Mouse (Mus musculus) spleen, adult 18-20 months (tissue): ENCODE measurements around the gene Nek2.
A peak's percentile ranks its signal among the peaks of the same experiment; 100 is the strongest.

Experiments used
- DNase-seq, 2 experiments: peaks; one replicate each; pipeline ENCODE4 v3.0.0; 2022; ENCODE audit warnings: mixed read lengths in 2 of 2

The Nek2 gene

DNA sequence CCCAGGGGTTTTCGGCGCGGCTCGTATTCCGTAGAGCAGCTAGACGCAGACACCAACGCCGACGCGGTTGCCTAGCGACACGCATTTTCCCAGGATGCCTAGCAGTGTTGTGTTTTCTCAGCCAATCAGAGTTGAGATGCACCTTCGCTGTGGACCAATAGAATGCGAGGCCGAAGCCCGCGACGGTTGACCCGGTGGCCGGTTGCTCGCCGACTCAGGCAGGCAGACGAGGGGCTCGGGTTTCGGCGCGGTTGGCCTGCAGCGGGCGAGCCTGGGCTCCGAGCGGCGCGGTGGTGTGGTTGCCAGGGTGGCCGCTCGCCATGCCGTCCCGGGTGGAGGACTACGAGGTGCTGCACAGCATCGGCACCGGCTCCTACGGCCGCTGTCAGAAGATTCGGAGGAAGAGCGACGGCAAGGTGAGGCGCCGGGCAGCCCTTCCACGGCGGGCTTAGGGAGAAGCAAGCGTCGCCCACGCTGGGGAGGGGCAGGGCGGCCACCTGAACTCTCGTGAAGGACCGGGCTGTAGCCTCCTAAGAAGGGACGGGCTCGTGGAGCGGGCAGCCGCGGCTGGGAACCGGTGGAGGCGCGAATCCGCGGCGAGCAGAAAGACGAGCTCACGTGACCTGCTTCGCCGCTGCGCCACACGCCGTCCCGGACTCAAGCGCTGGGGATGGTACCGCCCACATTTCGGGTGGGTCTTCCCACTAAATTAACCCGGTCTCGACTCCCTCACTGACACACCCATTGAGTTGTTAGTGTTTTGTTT is at the start of gene Nek2:
Gene Nek2, plus strand, starts transcription at position 119 of the 766 bp plus-strand sequence.
- DNase-seq = peak; percentile 82 to 90

DNA sequence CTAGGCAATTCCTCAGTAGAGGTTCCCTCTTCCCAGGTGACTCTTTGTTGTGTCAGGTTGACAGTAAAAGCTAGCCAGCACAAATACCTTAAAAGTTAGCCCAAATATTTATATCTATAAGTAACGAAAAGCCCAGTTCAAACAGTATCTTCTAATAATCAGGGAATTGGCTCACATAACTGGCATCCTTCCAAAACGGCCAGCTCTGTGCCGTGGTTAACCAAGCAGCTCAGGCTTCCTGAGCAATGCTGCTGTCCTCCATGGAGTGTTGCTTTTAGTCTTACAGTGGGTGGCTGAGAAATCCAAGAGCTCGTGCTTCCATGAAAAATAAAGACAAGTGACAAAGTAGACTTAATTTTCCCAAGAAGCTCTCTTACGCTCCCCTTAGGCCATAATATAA is 47.1 kb upstream of the Nek2 start:
- no peak for DNase-seq

DNA sequence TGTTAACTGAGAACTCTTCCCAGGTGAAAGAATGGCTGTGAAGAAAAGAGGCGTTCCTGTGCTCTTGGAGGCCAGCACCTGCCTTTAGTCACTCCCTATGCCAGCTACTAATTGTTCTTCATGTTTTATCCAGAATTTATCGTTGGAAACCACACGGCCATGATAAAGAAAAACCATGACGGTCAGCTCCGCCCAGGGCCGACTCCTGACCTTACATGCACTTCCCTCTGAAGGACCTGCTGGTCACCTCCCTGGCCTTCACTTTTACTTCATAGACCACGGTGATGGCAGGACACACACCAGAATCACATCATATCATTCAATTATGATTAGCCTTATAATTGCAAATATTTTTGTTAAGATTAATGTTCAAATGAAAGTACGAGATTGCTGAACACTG is 46.1 kb upstream of the Nek2 start:
- no peak for DNase-seq

DNA sequence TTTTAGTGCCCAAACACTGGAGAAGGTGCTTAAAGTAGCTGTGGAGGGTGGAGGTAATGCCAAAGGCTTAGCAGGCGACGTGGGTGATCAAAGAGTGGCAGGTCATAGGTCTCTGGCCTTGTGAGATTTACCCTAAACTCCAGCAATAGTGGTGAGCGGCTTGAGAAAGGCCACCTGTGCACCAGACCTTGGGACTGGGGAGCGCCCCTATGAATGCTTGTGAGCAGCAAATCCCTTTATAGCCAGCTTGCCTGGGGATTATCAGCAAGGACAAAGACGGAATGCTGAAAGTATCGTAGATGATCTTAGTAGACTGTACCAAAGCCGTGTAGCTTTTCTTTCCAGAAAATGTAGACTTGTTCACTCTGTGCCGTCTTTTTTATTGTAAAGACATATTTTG is 43.7 kb upstream of the Nek2 start:
- DNase-seq = no peak

DNA sequence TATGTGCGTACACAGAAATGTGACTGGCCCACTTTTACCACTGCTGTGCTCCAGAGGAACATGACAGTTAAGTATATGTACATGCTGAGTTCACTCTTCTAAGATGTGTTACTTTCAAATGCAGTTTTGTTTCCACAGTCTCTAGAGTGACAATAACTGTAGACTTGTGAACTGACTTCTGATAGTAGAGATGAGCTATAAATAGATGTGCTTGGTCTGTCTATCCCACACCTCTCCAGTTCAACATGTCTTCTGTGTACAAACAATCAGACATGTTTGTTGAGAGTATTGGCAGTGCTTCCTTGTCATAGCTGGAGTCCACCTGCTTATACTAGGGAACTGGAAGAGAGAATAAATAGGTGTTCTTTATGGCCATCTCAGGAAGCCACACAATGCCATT is 40.8 kb upstream of the Nek2 start:
- DNase-seq = no peak

DNA sequence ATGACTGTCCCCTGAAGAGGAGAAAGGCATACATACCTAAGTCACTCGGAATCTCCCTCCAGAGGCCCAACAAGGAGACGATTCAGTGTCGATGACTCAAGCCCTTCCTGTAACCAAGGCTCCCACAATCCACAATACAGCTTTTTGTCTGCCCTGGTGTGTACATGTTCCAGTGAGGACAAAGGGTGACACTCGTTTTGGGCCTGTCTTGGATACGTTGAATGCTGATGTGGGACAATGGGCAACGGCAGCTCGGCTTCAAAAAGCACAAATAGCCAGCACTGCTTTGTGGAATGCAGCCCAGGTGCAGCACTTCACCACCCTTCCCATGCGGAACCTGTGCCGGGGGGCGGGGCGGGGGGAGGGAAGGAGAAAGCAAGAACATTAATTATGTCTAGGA is 36.1 kb upstream of the Nek2 start:
- no peak for DNase-seq

DNA sequence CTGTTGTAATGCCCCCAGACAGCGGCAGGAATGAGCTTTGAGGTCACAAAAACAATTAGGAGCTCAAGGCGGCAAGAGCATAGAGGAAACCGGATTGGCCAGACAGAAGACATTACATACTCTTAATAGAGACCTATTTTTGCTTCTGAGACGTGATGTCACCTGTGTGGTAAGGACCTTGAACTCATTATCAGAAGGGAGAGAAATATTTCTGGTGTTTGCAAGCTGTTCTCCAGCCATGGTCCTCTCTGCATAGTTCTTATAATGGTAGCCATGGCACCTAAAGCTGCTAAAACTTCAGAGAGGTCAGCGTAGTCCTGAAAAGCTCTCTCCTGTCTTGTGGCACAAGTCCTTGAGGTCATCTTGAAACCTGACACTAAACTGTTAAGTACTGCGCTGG is 35.0 kb upstream of the Nek2 start:
- DNase-seq = no peak

DNA sequence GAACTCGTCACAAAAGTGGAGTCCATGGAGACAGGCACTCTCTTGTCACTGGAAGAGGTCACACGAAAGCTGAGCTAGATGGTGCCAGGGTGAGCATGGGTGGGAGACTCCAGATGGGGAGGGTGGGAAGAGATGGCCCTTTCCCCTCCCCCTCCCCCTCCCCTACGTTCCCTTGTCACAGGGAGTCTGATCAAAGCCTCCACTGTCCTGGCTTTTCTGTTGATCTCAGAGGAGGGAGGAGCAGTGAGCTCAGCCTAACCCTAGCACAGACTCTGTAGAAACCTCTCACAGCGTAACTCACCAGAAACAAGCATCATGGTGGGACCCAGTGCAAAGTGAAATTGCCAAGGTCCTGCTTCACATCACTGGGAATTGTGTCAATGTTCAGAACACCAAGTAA is 33.9 kb upstream of the Nek2 start:
- DNase-seq = no peak

DNA sequence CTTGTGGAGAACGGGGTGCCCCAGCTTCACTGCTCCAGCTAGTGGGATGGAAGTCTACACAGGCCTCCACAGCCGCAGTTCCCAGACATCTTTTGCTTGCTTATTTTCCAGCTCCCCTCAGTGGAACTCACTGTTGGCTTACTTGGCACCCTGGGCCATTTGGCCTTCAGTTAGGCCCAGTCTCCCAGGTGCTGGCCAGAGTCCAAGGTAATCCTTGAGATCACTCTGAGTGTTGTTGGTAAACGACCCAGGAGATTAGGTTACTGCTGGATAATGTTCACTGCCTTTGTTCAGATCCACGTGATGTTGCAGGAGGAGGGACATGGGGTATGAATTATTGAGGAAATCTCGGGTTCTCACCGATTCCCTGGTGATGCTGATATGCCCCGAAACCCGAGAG is 28.3 kb upstream of the Nek2 start:
- DNase-seq = no peak

DNA sequence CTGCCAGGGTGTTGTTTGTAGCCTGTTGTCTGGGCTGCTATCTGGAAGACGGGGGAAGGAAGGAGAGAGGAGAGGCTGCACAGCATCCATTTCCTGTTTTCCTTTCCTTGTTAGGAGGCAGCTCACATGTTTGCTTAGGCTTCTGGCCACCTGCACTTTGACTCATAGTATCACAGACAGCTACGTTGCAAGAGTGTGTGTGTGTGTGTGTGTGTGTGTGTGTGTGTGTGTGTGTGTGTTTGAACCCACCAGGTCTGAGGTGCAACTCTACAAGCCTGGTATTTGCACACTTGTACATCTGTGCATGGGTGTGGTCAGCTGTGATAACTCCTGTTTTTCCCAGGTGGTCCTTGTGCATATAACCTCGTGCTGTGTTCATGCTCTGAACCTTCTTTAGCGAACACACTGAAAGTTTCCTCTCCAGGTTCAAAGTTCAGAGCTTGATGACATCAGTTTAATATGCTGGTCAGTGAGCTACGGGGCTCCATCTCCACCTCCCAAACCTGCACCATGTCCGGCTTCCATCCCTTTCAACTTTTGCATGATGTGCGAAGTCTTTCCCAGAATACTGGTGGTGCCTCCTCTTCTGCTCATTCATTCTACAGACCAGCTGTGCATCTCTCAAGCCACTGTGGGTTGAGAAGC is 27.2 kb upstream of the Nek2 start:
- no peak for DNase-seq

DNA sequence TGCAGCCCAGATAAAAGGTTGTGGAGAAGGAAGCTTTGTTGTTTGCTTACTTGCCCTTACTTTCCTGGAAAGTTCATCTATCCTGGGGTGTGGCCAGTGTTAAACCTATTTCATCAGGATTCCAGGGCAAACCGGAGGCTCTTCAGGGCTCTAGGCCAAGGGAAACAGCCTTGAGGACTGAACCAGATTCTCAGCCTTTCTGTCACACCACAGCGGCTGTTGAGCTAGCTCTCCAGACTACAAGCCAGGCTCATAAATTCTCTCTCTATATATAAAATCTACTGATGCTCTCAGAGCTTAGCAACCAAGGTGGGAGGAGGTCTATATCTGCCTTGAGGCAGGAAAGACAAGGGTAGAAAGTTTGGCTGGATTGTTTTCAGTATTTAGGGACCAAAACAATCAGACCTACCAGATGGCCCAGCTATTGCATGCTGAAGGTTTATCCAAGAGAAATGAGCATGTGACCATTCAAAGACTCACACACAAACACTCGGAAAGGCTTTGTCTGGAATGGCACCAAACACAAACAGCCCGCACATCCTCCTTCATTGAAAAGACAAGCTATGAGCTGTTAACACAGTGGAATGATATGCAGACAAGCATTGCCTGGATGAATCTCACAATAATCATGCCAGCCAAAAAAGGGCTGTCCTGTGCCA is 24.9 kb upstream of the Nek2 start:
- no peak for DNase-seq

DNA sequence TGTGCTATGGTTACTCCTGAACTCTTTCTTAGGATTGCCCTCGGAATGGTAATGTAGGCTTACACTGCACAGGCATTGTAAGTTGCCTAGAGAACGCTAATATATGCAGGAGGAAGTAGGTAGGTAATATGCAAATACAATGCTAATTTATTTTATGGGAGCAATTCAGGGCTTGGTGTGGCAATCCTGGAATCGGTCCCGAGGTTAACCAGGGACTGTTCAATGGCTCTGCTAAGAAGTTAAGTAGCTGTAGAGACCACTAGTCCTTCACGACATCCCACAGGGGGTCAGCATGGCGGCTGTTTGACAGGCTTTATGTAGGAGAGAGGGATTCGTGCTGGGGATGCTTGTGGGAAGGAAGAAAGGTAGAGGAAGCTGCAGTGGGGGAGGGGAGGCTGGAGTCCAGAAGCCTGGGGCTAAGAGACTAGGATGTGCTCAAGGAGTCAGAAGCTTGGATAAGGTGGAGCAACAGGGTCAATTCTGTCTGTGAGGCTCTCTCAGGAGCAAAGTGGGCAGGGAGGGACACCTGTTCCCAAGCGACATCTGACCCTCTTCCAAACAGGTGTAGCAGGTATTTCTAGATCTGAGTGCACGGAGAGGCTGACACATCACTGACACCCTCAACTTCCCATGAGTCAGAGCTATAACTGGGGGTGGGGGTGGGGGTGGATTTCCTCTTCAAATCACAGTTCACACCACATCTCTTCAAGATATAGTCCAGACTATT is 19.0 kb upstream of the Nek2 start:
- no peak for DNase-seq

DNA sequence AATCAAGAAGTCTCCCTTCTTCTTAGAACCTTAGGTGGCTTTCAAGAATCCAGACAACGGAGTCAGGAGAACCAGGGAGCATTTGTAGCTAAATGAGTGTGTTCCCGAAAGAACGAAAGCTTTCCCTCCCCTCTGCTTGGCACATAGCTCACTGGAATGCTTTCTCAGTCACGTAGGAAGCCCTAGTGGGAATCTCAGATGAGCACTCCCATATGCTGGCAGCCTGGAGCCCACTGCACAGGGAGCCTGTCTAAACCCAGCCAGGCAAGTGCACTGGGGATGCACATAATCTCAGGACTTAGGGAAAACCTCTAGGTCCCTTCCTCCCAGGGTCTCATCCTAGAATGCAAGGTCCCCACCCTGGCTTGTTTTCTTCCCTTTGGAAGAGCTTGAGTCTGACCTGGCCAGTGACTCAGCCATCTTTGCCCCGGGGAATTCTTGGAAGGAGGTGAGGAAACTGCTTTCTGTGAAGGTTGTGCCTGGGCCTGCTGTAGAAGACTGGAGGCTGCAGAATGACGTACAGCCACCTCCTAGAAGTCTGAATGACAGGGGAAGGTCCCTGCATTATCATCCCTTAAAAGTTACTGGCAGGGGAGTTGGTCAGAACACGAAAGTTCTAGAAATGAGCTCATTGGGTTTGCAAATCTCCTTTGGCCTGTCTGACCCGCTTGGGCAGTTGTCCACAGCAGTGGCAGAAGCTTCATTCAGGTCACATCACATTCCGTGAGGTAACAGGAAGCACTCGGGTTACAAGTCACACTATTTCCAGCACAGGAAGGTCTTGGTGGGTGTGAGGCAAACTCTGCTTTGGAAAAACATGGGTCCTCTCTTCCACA is 18.2 kb upstream of the Nek2 start:
- no peak for DNase-seq

DNA sequence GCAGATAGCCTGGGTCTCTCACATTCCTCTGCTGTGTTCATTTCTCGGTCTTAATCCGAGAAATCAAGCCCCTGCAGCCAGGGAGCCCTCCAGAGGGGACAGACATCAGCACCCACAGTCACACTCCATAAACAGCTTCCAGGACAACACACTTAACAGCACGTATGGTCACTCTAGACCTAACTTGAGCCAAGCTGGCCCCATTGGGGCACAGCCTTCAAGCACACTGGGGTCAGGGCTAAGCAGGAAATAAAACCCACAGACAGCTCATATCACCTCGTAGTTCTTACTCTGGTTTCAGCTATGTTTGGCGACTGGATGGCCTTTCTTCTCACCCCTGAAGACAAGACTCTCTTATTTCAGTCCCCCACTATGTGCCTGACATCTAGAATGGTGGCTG is 16.5 kb upstream of the Nek2 start:
- no peak for DNase-seq

DNA sequence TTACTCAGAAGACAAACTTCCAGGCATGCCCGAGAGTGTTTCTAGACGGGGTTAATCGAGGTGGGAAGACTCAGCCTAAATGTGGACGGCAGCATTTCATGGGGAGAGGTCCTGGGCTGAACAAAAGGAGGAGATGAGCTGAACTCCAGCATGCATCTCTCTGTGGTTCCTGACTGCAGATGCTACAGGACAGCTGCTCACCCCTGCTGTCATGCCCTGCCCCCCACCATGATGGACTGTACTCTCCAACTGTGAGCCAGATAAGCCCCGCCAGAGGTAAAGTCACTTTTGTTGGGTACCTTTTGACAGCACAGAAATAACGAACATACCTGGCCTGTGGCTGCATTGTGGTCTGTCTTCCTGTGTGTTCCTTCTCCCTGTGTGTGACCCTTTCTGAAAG is 15.5 kb upstream of the Nek2 start:
- DNase-seq = no peak

DNA sequence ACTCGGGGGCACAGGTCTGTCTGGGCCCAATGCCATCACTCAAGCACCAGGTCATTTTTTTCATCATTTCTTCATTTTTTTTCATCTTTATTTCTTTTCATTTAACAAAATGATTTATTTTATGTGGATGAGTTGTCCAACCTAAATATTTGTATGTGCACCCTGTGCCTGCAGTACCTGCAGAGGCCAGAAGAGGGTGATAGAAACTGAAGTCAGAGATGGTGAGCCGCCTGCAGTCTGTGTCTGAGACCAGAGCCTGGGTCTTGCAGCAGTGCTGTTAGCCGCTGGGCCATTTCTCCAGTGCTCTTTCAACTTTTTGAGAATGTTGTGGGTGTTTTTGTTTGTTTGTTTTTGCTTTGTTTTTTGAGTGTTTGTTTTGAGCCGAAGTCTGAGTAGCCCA is 14.5 kb upstream of the Nek2 start:
- no peak for DNase-seq

DNA sequence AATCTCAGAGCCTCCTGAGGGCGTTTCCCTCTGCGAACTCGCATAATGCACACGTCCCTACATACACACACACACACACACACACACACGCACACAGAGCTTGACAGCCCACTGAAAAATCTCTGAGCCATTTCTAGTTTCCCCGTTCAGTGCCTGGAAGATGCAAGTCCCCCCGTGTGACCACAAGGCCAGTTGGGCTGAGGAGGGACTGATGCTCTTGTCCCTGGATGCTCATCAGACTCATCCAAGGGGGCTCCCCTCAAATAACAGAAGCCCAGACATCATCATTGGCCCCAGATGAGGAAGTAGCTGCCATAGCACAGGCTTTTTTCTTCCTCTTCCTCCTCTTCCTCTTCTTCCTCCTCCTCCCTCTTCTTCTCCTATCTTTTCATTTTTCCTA is 13.3 kb upstream of the Nek2 start:
- no peak for DNase-seq

DNA sequence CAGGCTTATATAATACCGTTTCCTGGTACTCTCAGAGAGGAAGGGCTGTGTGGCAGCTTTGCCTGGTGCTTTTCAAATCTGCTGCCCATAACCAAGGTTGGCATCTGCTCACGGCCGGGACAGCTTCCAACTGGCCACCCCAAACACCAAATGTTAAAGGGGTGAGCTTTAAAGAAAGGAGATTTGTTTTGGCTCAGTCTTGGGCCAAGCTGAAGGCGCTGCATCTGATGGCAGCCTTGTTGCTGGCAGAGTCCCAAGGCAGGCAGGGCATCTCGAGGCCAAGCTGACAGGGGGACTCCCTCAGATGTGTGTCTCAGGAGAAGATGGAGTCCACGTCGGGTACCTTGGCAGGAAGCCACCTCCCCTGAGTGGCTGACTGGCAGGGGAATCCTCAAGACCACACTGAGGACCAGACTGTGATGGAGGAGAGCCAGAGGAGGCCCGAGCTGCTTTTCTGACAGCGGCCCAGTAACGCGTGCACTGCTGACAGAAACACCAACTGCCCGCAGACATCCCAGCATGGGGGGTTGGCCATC is 12.5 kb upstream of the Nek2 start:
- no peak for DNase-seq

DNA sequence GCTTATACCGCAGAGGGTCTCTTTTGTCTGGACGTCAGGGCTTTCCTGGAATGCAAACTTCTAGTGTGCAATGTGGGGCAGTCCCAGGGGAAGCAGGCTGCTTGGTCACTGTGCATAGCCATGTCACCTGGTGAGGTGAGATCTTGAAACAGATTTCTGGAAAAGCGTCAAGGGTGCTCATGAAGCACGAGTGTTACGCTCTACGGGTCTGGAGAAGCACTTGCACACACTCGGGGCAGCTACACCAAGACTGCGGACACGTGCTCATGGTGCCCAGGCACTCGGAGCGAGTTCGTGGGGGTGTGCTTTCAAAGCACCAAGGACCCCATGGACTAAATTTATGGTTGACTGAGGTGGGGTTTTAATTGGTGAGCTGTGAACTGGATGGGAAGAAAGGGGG is 9.5 kb upstream of the Nek2 start:
- DNase-seq = no peak

DNA sequence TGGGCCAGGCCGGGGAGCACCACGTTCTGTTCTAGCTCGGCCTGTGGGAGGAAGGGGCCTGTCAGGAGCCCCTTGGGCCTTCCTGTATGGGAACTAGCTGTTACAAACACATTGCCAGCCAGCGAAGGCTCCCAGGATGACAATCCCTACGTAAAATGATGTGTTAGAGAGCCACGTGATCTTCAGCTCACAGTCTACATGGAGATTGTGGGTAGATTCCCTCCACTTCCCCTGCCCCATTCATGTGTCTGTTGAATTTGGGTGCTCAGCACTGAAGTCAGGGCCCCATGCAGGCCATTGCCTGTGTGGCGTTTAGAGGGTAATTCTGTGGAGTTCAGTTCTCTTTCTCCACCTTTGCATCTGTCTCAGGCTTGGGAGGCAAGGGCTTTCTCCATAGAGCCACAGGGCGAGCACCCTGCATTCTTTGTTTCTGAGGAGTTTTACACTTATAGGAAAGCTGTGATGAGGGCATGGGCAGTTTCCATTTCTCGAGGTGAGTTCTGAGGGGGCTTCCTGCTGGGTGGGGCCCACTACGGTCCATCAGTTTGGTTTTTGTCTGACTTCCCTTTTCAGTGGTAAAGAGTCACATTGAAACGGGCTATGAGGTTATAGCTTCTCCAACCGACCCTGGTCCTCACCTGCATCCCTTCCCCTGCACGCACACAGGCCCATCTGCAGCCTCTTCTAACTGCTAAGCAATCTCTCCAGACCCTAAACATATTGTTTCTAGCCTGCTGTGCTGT is 8.1 kb upstream of the Nek2 start:
- DNase-seq = peak; percentile 53 to 64

DNA sequence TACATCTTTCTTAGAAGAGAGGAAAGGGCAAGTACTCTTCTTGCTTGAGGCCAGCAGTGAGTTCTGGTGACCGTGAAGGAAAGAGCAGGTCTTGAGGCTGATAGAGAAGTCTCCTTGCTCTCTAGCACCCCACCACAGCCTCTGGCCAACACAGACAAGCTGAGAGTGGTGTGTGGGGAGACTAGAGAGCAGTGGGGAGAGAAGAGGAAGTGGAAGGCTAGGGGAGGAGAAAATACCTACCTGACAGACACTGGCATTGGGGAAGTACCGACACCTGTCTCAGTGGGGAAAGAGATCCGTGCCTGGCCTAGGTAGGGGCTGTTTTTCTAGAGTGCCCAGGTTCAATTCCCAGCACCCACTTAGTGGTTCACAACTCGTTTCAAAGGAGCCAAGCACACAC is 7.0 kb upstream of the Nek2 start:
- peak; percentile 55 to 65 for DNase-seq

DNA sequence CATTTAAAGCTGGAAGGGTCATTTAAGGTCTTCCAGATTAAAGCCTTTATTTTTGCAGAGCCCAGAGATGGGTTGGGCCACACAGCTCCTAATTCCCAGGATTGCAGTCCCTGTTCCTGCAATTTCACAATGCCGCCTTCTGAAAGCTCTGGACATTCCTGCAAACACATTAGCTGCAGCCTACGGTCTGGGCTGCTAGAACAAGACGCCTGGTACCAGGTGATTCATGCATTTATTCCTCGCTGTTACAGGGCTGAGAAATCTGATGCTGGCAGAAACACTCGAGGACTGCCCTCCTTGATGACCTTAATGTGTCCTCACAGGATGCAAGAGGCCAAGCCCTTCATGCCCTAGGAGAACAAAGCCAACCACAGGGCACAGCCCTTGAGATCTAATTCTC is 6.3 kb upstream of the Nek2 start:
- no peak for DNase-seq
